Mouse (Mus musculus) layer of hippocampus, postnatal 36 days (tissue): ENCODE measurements around the gene Supt4a. TPM values are rescaled to one million over a fixed set of nuclear protein-coding genes. Genes with fewer than 3 reads are reported as not detected.

Source experiments
- DNase-seq, 2 experiments: peaks; one replicate each; pipeline ENCODE4 v3.0.0; 2022
- total RNA-seq, 2 experiments: library from RNA; stranded (reverse); gene quantifications; 2 replicates each; pipeline ENCODE4 v1.2.3; 2021

Gene Supt4a
- total RNA-seq, 2 experiments from 2014 or later: 71.7 to 78.7 TPM

DNA sequence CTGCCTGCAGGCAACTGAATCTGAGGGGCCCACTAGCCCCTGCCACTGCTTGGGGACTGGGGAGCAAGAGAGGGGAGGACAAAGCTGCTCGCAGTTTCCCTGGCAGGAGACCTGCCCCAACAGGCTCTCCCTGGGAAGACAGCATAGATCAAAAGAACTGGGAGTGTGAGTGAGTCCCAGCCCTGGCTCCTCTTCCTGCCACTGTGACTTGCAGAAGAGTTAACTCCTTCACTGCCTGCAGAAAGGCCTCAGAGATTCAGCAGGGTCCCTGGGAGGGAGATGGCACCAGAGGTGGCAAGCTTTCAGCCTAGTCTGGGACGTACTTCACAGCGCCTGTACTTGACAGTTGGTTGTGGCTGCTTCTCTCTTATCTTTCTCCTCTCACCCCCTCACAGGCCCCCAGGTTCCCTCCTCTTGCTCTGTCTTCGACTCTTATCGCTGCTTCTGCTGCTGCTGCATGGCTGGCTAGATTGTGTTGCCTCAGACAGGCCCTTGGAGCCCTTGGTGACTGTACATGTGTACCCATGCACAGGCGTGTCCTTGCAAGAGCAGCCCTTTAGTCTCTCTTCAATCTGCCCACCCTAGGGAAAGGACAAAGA, 11.3 kb upstream of the Supt4a start:
- DNase-seq: no peak

- no peak for DNase-seq
Measured at GRCm38 (mm10) chr11:87727021-87727420, 10.3 kb upstream of the Supt4a start.

DNA sequence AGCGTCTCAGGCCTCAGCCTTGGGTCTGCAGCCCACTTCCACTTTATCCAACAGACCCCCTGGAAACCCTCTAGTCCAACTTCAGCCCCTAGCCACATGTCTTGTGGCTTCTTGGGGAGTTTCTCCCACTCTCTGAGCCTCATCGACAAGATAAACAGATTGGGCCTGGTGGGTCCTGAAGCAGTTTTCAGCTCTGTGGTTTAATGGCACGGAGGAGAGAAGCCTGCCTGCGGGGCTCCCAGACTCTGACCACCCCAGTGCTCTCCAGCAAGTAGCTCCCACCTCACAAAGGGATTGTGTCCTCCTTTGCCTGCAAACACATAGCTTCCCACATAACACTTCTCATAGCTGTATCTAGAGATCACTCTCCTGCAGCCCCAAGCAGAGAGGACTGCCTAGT, 9.9 kb upstream of the Supt4a start:
- no peak for DNase-seq

- no peak for DNase-seq
Measured at GRCm38 (mm10) chr11:87728850-87729592, 8.3 kb upstream of the Supt4a start.

GRCm38 (mm10) chr11:87729593-87730185, 7.7 kb upstream of the Supt4a start:
- DNase-seq: no peak

- DNase-seq: no peak
Measured at GRCm38 (mm10) chr11:87730652-87731310, 6.6 kb upstream of the Supt4a start.

- no peak for DNase-seq
Measured at GRCm38 (mm10) chr11:87734346-87734745, 3.0 kb upstream of the Supt4a start.

DNA sequence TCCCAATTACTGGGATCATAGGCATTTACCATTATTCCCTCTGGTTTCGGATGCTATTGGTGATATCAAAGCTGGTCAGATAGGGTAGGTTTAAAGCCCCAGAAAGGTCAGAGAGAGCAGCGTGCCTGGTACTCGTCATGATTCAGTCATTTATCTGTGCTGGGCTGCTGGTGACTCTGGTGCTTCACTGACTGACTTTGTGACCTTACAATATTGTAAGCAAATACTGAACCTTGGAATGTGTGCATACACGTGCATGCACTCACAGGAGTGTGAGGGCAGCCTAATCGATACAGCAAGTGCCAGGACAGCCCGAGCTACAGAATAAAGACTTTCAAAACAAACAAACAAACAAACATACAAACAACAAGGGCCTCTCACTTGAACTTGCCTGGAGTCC, 1.7 kb upstream of the Supt4a start:
- DNase-seq: no peak

DNA sequence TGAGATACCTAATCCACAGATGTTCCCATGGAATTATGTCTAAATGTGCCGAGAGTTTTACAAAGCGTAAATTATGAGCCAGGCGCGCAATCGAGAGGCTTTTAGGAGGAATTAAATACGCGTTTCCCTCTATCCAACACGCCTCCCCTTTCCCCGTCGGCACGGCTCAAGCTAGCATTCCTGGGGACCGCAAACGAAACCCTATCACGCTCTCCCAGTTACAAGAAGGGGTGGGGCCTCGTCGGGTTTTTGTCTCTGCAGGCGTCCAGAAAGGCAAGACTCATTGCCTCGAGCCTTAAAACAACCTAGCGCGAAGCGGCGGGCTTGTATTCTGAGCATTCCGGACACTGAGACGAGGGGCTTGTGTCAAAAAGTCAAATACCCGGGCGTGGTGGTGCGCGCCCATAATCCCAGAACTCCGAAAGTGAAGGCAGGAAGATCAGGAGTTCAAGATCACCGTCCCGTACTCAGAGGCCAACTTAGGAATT, 661 bp upstream of the Supt4a start:
- peak; percentile 31 to 44 for DNase-seq

GRCm38 (mm10) chr11:87743691-87744090, 6.3 kb downstream of the Supt4a start:
- no peak for DNase-seq

- DNase-seq: no peak
Measured at GRCm38 (mm10) chr11:87744964-87745363, 7.6 kb downstream of the Supt4a start.

DNA sequence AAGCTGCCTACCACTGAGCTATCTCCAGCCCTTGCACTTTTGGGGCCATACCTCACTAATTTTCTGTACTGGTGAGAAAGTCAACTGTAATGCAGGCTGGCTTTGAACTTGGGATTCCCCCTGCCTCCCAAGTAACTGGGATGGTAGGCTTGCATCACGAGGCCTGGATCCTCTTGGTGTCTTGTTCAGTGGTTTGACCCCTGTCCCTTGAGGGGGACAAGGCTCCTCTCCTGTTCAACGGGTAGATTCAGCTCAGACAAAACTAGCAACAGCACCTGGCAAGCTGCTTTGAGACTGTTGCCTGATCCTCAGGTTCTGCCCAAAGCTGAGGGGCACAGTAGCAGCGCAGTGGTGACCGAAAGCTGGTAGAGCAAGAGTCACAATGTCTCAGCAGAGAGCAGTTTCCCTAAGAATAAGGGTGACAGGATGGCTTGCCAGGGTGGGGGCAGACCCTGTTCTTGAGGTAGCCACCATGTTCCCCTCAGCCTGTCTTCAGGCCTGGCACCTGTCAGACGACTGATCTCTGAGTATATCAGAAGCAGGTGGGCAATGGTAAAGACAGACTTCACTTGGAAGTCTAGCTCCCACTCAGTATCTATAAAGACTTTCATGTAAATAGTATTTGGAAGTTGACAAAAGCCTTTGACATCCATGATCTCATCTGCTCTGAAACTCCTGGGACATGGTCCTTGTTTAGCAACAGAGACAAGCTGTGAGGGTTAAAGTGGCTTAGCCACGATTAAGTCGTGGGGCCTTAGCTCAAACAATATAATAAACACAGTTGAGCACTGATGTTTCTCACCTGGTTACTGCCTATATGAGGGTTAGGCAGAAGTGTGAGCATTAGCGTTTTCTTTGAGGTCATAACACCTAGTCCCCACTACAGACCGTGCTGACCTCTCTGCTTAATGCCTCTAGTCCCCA, 8.5 kb downstream of the Supt4a start:
- no peak for DNase-seq

DNA sequence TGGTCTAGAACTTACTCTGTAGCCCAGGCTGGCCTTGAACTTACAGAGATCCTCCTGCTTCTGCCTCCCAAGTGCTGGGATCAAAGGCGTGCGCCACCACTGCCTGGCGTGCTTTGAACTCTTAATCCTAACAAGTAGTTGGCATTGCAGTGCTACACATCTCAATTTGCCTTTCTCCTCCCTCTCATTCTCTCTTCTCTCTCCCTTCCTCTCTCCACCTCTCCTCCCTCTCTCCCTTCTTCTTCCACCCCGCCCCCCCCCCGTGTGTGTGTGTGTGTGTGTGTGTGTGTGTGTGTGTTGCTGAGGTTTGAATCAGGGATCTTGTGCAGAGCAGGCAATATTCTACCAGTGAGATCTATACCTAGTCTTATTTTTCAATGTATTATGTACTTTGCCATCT, 10.0 kb downstream of the Supt4a start:
- no peak for DNase-seq

DNA sequence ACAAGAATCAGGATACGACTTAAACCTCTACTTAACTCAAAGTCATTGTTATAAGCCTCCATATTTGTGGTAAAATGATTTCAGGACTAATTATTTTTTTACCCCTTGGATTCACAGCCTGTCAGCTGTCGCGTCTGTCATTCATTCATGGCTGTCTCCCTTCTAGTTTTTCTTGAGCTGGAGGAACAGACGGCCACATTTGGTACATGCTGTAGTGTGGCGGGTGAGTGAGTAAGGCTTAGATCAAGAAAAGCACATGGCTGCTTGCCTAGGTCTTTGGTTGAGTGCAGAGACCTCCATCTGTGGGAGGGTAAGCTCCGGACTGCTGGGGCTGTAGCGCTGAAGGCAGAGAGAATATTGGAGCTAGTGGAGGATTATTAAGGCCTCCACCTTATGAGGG, 10.4 kb downstream of the Supt4a start:
- DNase-seq: no peak

DNA sequence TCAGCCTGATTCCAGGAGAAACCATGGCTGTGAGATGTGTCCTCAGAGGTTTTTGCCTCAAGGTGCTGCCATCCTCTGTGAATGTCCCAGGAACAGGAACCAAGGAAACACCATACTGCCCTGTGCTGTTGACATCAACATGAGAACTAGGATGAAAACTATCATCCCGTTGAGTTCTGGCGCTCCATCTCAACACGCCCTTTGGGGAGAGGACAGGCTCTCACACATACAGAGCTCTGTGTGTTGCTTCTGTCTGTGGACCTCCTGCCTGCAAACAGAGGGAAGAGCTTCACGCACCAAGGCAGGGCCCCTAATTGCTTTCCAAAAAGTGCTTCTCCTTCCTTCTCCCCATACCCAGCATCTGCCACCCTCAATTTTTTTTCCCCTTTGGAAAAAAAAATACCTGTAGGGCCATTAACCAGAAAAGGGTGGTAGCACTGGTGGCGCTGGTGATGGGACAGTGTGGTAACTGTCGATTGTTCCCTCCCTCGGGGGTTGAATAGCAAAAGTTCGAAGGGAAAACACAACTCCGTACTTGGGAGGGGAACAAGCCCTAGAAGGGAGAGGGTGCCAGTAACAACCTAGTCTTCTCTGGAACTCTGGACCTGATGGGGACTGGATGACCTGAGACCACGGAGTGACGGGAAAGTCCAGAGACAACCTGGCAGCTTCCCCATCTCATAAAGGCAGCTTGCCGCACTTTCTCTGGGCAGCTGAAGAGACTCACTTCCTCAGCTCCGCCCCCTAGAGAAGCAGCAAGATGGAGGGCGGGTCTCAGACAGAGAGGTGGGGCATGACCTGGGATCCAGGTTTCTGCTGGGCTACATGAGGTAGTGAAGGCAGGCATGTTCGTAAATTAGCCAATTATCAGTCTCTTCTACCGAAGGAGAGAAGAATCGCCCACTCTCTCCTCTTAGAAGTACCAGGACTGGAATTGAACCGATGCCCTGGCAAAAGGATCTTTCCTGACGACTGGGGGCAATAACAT, 11.1 kb downstream of the Supt4a start:
- DNase-seq: no peak

- no peak for DNase-seq
Measured at GRCm38 (mm10) chr11:87749192-87750042, 12.1 kb downstream of the Supt4a start.

DNA sequence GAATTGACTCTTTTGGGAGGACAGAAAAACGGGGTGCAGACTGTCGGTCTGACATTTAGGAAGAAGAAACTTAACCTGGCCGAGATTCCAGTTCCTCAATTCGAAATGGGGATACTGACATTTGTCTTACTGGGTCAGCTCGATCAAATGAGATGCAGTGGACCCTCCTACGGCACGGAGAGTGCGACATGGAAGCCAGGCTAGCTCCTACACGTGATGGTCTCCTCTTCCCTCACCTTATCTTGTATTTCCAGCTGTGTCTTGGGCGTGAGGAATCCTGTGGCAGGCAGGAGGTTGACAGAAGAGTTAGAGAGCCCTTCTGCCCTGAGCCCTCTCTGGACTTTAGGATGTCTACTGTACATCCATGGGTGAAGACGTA, 12.7 kb downstream of the Supt4a start:
- DNase-seq: no peak

DNA sequence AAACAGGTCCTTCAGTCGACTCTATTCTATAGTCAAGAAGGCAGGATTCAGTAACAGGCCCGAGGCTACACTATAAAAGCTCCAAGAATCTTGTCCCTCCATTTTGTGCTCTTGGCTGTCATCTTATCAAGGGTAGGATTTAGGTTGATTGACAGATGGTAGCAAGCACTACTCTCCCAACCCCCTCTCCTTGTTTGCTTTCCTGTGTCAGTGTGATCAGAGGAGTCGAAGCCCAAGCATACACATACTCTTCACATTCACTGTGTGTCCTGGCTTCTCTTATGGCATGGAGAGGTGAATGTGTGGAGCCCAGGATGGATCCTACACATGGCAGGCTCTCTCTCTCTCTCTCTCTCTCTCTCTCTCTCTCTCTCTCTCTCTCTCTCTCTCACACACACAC, 13.2 kb downstream of the Supt4a start:
- no peak for DNase-seq

- no peak for DNase-seq
Measured at GRCm38 (mm10) chr11:87751031-87751430, 13.7 kb downstream of the Supt4a start.

- DNase-seq: no peak
Measured at GRCm38 (mm10) chr11:87751491-87751966, 14.2 kb downstream of the Supt4a start.
